Mouse (Mus musculus) kidney, adult 2 months (tissue): Measurements from ENCODE around the gene BC049352. TPM values are rescaled to one million over a fixed set of nuclear protein-coding genes. Genes with fewer than 3 reads are reported as not detected.

Source experiments
- DNase-seq: peaks from one replicate; pipeline ENCODE4 v3.0.0; 2021
- H3K27ac ChIP-seq: fragments of 200-500 bp; 2 replicates; pipeline ENCODE4 v1.5.1; 2012; ENCODE audit warnings: low read depth, low read length, control low read depth, inconsistent platforms; ENCODE audit not compliant: insufficient read depth
- H3K27me3 ChIP-seq: fragments of 200-500 bp; replicated peaks from 2 replicates; pipeline ENCODE4 v1.6.1; 2012; ENCODE audit warnings: mild to moderate bottlenecking, moderate library complexity, low read length, inconsistent platforms; ENCODE audit not compliant: control insufficient read depth, insufficient read depth
- H3K36me3 ChIP-seq: fragments of 200-500 bp; 2 replicates; pipeline ENCODE4 v1.6.1; 2012; ENCODE audit warnings: mild to moderate bottlenecking, moderate library complexity, low read length, inconsistent platforms; ENCODE audit not compliant: control insufficient read depth, insufficient read depth
- H3K4me1 ChIP-seq: fragments of 200-500 bp; 2 replicates; pipeline ENCODE4 v1.6.1; 2011; ENCODE audit warnings: low read length; ENCODE audit not compliant: control insufficient read depth, insufficient read depth
- H3K4me3 ChIP-seq: fragments of 200-500 bp; 2 replicates; pipeline ENCODE4 v1.5.1; 2011; ENCODE audit warnings: mild to moderate bottlenecking, low read depth, low read length, control low read depth; ENCODE audit not compliant: insufficient read depth
- CTCF ChIP-seq: fragments of 200-500 bp; conservative IDR thresholded peaks from 2 replicates; pipeline ENCODE4 v1.5.1; 2011; ENCODE audit warnings: low read depth, mild to moderate bottlenecking, control low read depth, low read length, moderate library complexity, mixed read lengths; ENCODE audit not compliant: insufficient read depth, insufficient read length
- POLR2A ChIP-seq: fragments of 200-500 bp; IDR thresholded peaks from one replicate; pipeline ENCODE4 v1.6.1; 2011; ENCODE audit warnings: low read depth, low read length, control low read depth
- WGBS: fragments of 180-500 bp; shearing (Covaris S2); methylation state at CpG from one replicate; pipeline ENCODE4 v1.1.7; 2018; 5-methylcytosine and 5-hydroxymethylcytosine counted together
- polyA plus RNA-seq: library from polyadenylated mRNA; depleted of rRNA; stranded (reverse); fragments of >200 nt; gene quantifications from 2 replicates; pipeline ENCODE4 v1.2.3, GENCODE M21; 2012

The BC049352 gene
- polyA plus RNA-seq, 1 experiment: 2.9 TPM

DNA sequence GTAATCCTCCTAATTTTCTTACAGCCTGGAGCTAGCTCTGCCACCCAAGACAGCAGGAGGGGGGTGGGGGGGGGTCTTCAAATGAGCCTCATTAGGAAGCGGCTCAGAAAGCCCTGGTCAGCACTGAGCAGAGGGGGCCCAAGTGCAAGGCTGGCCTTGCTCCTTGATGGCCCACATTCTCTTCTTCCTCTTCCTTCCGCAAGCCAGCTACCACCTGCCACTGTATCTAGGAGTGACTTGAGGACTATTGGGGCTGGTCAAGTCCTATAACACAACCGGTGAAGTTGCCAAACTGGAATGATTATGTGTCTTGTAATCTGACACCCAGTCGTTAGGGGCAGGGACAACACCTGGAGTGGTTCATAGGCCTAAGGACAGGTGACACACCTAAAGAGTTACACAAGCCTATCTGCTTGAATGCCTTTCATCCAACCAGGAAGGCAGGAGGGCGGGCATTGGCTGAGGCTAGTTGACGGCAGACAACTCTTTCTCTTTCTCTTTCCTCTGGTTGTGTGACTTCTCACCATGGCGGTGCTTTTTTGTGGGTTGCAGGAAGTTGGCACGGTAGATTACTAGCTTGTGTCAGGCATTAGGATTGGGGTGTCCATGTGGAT, 22.1 kb downstream of the BC049352 start, which contains the start of gene Tmprss4:
Tmprss4 (minus strand) TSS at position 296 of the 614 bp plus-strand sequence.
- no peak within 1 kb of the TSS for H3K4me3 ChIP-seq
- peak; percentile 23 for DNase-seq

DNA sequence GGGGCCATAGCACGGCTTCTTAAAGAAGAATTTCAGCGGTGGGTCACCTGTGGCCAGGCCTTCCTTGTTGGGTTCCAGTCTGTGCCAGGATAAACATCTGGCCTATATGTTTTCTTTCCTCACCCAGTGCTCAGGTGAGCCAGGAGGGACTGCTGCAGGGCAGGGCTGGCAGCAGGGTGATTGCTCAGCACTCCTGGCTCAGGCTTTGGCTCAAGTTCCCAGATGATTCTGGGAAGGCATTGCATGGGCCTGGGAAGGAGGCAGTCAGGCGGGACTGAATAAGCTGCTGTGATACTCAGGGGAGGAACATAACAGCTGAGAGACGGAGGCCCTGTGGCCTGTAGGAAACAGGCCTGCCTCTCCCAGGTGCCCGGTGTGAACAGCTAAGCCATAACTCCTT, 23.3 kb downstream of the BC049352 start:
- TF ChIP-seq CTCF: no peak
- no peak for TF ChIP-seq POLR2A
- Histone ChIP-seq H3K27ac (peak overlapping the region; percentile 92), H3K4me1 (peaks cover 22% of the 10 kb centered on the region), H3K4me3 (no peak overlapping the region), H3K27me3 (no peaks in the 10 kb centered on the region; the same call in 1 of the 2 replicates), H3K36me3 (no peaks in the 10 kb centered on the region)
- 51% methylated on average over 5 of the region's 5 CpGs for WGBS
- peak; percentile 91 for DNase-seq

More for the DNA sequence above, 22.1 kb downstream of the BC049352 start, which contains the start of gene Tmprss4:
- WGBS: 72% methylated on average over 8 of the region's 8 CpGs
- H3K4me1 ChIP-seq: peaks cover 22% of the 10 kb centered on the region
- no peaks in the 10 kb centered on the region for H3K36me3 ChIP-seq
- no peak within 1 kb of the TSS for H3K27ac ChIP-seq
- TF ChIP-seq CTCF (no peak), POLR2A (no peak)
- H3K27me3 ChIP-seq: no peaks in the 10 kb centered on the region

DNA sequence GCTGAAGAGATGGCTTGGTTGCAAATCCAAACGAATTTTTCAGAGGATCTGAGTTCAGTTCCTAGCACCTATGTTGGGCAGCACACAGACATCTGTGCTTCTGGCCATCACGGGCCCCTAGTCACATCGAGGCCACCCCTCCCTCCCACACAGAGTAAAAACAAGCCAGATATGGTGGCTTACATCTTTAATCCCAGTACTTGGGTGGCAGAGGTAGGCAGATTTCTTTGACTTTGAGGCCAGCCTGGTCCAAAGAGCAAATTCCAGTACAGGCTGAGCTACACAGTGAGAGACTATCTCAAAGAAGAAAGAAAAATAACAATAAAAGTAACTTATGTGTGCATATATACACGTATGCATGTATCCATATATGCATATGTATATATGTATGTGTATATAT, 24.3 kb downstream of the BC049352 start:
- Histone ChIP-seq H3K4me1 (peaks cover 22% of the 10 kb centered on the region), H3K27ac (peak overlapping the region; percentile 45; the same call in 1 of the 2 replicates), H3K36me3 (no peaks in the 10 kb centered on the region), H3K27me3 (no peaks in the 10 kb centered on the region; the same call in 1 of the 2 replicates), H3K4me3 (no peak overlapping the region)
- DNase-seq: peak; percentile 62
- WGBS: 48% methylated on average over 4 of the region's 4 CpGs
- no peak for TF ChIP-seq POLR2A
- TF ChIP-seq CTCF: no peak

DNA sequence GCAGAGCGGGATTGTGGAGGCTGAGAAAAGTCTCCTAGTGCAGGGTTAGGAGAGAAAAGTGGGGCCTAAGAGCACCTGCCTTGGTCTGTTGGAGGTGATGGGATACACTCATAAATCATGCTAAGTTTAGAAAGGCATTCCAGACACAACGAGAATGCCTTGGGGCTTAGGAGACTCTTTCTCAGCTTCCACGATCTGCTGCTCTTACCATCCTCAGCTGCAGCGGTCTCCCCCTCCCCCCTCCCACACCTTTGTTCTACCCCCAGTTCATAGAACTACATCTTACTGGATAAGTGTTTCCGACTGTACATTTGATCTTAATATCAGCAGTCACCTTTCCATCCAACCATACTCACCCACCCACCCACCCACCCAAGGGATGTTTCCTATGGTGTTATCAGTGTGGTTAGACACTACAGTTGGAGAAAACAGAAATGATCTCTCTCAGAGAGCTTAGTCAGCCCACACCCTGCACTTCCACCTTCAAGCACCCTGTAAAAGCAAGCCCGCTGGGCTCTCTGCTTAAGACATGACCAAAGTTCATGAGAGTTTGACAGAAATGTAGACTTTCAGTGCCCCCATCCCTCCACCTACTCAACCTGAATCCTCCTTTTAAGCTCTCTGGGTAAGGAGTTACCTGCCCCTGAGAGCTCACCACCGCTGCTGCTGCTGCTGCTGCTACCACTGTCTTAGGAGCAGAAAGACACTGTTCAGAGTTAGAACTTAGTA, 25.4 kb downstream of the BC049352 start:
- Histone ChIP-seq H3K36me3 (no peaks in the 10 kb centered on the region), H3K27ac (no peak overlapping the region), H3K4me3 (no peak overlapping the region), H3K4me1 (peaks cover 19% of the 10 kb centered on the region), H3K27me3 (no peaks in the 10 kb centered on the region; the same call in 1 of the 2 replicates)
- TF ChIP-seq POLR2A: no peak
- no peak for TF ChIP-seq CTCF
- 76% methylated on average over 7 of the region's 7 CpGs for WGBS
- no peak for DNase-seq

DNA sequence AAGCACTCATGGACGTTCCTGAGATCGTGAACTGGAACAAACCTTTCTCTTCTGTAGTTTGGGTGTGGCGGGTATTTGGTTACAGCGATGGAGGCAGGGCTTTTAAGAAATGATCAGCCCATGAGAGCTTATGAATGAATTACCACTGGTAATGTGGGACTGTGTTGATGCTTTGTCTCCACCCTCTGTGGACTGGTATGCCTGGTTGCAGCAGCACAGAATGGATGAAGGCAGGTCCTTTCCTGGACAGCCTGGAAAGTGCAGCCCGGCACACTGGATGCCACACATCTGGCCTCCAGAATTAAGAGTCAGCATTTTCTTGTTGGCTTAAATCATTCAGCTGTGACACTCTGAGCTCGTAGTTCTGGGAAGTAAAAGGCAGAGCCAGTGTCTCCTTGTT, 30.2 kb downstream of the BC049352 start:
- no peak overlapping the region for H3K27ac ChIP-seq
- no peaks in the 10 kb centered on the region for H3K36me3 ChIP-seq
- TF ChIP-seq POLR2A (no peak), CTCF (no peak)
- DNase-seq: peak; percentile 73
- peaks cover 4% of the 10 kb centered on the region; the same call in 1 of the 2 replicates for H3K4me1 ChIP-seq
- no peak overlapping the region for H3K4me3 ChIP-seq
- no peaks in the 10 kb centered on the region; the same call in 1 of the 2 replicates for H3K27me3 ChIP-seq
- WGBS: 30% methylated on average over 6 of the region's 6 CpGs

DNA sequence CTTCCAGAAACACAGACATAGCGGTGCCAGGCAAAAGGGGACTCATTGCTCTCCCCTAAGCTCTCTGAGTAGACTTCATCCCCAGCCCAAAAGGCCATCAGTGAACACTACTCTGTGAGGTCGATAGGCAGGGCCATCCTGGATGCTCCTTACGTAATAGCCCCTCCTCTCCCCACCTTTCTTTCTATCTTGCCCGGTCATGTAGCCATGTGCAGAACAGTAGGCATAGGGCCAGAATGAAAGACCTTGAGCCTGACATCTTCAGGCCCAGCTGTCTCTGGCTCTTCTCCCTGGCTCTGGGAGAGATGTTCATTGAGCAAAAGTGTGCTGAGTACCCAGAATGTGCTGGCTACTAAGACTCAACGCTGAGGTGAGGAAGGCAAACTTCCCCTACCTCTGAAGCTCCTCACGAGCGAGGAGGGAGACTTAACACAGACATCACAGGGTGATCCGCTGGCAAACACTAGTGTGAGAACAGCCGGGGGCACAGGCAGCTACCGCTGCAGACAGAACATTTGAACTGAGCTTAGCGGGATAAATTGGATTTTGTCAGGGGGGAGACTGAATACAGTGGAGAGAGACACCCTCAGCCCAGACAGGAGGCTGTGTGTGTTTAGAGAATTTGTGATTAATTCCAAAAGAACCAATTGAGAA, 33.8 kb downstream of the BC049352 start:
- peak; percentile 31 for DNase-seq
- WGBS: 67% methylated on average over 11 of the region's 11 CpGs
- H3K4me1 ChIP-seq: peaks cover 4% of the 10 kb centered on the region; the same call in 1 of the 2 replicates
- TF ChIP-seq POLR2A: no peak
- TF ChIP-seq CTCF: no peak
- no peak overlapping the region for H3K27ac ChIP-seq
- H3K27me3 ChIP-seq: no peaks in the 10 kb centered on the region
- H3K4me3 ChIP-seq: no peak overlapping the region
- no peaks in the 10 kb centered on the region for H3K36me3 ChIP-seq
